Mouse (Mus musculus) CH12.LX (cell line): ENCODE results near the gene Hes5. TPM values are rescaled to one million over a fixed set of nuclear protein-coding genes. Genes with fewer than 3 reads are reported as not detected.

Source experiments
- DNase-seq: peaks from one replicate; pipeline ENCODE4 v3.0.0-alpha.2; 2013; ENCODE audit errors: extremely low read depth
- H3K27ac ChIP-seq: 2 replicates; pipeline ENCODE4 v1.5.1; 2012; ENCODE audit warnings: low read depth, mild to moderate bottlenecking, control low read depth, moderate library complexity; ENCODE audit not compliant: insufficient read depth
- H3K27me3 ChIP-seq: replicated peaks from 2 replicates; pipeline ENCODE3; 2012; ENCODE audit warnings: inconsistent platforms
- H3K36me3 ChIP-seq, 2 experiments: replicated peaks in 1 of 2; 2 replicates each; pipeline versions ENCODE3 to v1.6.1; 2012; ENCODE audit warnings: inconsistent platforms in 1 of 2, low read length in 1 of 2, mild to moderate bottlenecking in 1 of 2, mixed read lengths in 1 of 2, moderate library complexity in 1 of 2; ENCODE audit not compliant: control insufficient read depth in 1 of 2, insufficient read depth in 1 of 2
- H3K4me1 ChIP-seq, 2 experiments: 2 replicates each; pipeline ENCODE4 v1.6.1; 2012; ENCODE audit warnings: inconsistent platforms in 1 of 2, moderate library complexity in 1 of 2; ENCODE audit not compliant: insufficient read depth in 2 of 2, control insufficient read depth in 1 of 2
- H3K4me2 ChIP-seq: 2 replicates; pipeline ENCODE4 v1.6.1; 2012; ENCODE audit warnings: low read depth, mild to moderate bottlenecking, control low read depth; ENCODE audit not compliant: poor library complexity, insufficient read depth, severe bottlenecking
- H3K4me3 ChIP-seq, 3 experiments: fragments of 150-350 bp in 1 of 3; sonication (generic) in 1 of 3; replicated peaks in 1 of 3; 2 replicates each; pipeline versions ENCODE3 to v1.5.1; 2011 to 2012; ENCODE audit warnings: low read depth in 2 of 3, low read length in 2 of 3, mild to moderate bottlenecking in 2 of 3, moderate library complexity in 2 of 3, control low read depth in 1 of 3, improper control_type of control experiment in 1 of 3, inconsistent platforms in 1 of 3, mixed read lengths in 1 of 3; ENCODE audit not compliant: poor library complexity in 1 of 3
- H3K79me2 ChIP-seq: replicated peaks from 2 replicates; pipeline ENCODE4 v1.6.1; 2012; ENCODE audit warnings: mild to moderate bottlenecking, moderate library complexity; ENCODE audit not compliant: control insufficient read depth, poor library complexity, insufficient read depth, severe bottlenecking; ENCODE audit errors: extremely low read depth
- H3K9ac ChIP-seq: 2 replicates; pipeline ENCODE4 v1.6.1; 2012; ENCODE audit warnings: low read depth, mild to moderate bottlenecking, control low read depth, moderate library complexity; ENCODE audit not compliant: insufficient read depth
- H3K9me3 ChIP-seq: replicated peaks from 2 replicates; pipeline ENCODE3; 2012; ENCODE audit warnings: low read length, inconsistent platforms, mixed read lengths
- BHLHE40 ChIP-seq: IDR thresholded peaks from 2 replicates; pipeline ENCODE4 v1.6.1; 2011; ENCODE audit warnings: mild to moderate bottlenecking, low read depth, low read length, improper control_type of control experiment
- CTCF ChIP-seq, 2 experiments: IDR thresholded peaks in 1 of 2; conservative IDR thresholded peaks in 1 of 2; 2 replicates each; pipeline ENCODE4 v1.5.1; 2011 to 2012; ENCODE audit warnings: low read depth in 2 of 2, low read length in 2 of 2, improper control_type of control experiment in 1 of 2, inconsistent platforms in 1 of 2, mild to moderate bottlenecking in 1 of 2, moderate library complexity in 1 of 2
- E2F4 ChIP-seq: IDR thresholded peaks from 2 replicates; pipeline ENCODE4 v1.6.1; 2011; ENCODE audit warnings: low read depth, low read length, improper control_type of control experiment; ENCODE audit not compliant: insufficient replicate concordance
- GABPA ChIP-seq: IDR thresholded peaks from 2 replicates; pipeline ENCODE4 v1.6.1; 2012; ENCODE audit warnings: low read depth, low read length, improper control_type of control experiment, inconsistent platforms; ENCODE audit not compliant: insufficient replicate concordance
- IRF4 ChIP-seq: IDR thresholded peaks from 2 replicates; pipeline ENCODE4 v1.6.1; 2014; ENCODE audit warnings: low read depth, mild to moderate bottlenecking, inconsistent platforms, low read length, improper control_type of control experiment
- MAZ ChIP-seq: IDR thresholded peaks from 2 replicates; pipeline ENCODE4 v1.6.1; 2012; ENCODE audit warnings: low read depth, mild to moderate bottlenecking, inconsistent platforms, low read length, improper control_type of control experiment, moderate library complexity
- MEF2A ChIP-seq: IDR thresholded peaks from 2 replicates; pipeline ENCODE4 v1.6.1; 2014; ENCODE audit warnings: low read depth, mild to moderate bottlenecking, inconsistent platforms, low read length, improper control_type of control experiment, borderline replicate concordance
- POLR2A ChIP-seq: IDR thresholded peaks from 2 replicates; pipeline ENCODE4 v1.6.1; 2011; ENCODE audit warnings: low read depth, mild to moderate bottlenecking, improper control_type of control experiment, low read length
- RAD21 ChIP-seq: IDR thresholded peaks from 2 replicates; pipeline ENCODE4 v1.6.1; 2011; ENCODE audit warnings: low read depth, mild to moderate bottlenecking, low read length, improper control_type of control experiment, moderate library complexity
- SIN3A ChIP-seq: IDR thresholded peaks from 2 replicates; pipeline ENCODE4 v1.6.1; 2012; ENCODE audit warnings: low read length, improper control_type of control experiment, inconsistent platforms
- SMC3 ChIP-seq: IDR thresholded peaks from 2 replicates; pipeline ENCODE4 v1.6.1; 2011; ENCODE audit warnings: low read depth, low read length, improper control_type of control experiment
- USF1 ChIP-seq: IDR thresholded peaks from 2 replicates; pipeline ENCODE4 v1.6.1; 2014; ENCODE audit warnings: low read depth, mild to moderate bottlenecking, inconsistent platforms, low read length, improper control_type of control experiment
- ZC3H11A ChIP-seq: IDR thresholded peaks from 2 replicates; pipeline ENCODE4 v1.6.1; 2012; ENCODE audit warnings: low read depth, mild to moderate bottlenecking, inconsistent platforms, low read length, improper control_type of control experiment
- ZNF384 ChIP-seq: IDR thresholded peaks from 2 replicates; pipeline ENCODE4 v1.6.1; 2012; ENCODE audit warnings: low read depth, low read length, improper control_type of control experiment, inconsistent platforms
- dilution Hi-C: fragments of 300-500 bp; cut with MboI; formaldehyde crosslinking; loops from 2 replicates; pipeline ENCODE4 v1.14.3; 2020; ENCODE audit warnings: low sequenced_read_pairs; ENCODE audit not compliant: extremely low pct_unique_long_range_greater_than_20kb, extremely low pct_ligation_motif_present
- in situ Hi-C: fragments of 300-500 bp; cut with MboI; formaldehyde crosslinking; loops from 3 replicates; pipeline ENCODE4 v1.14.3; 2019; ENCODE audit warnings: low sequenced_read_pairs, low pct_ligation_motif_present, low pct_unique_long_range_greater_than_20kb, mixed read lengths
- polyA plus RNA-seq: library from polyadenylated mRNA; unstranded; fragments of >175 nt; gene quantifications from 2 replicates; pipeline ENCODE4 v1.2.1, GENCODE M21; 2012; ENCODE audit warnings: low read depth; ENCODE audit not compliant: insufficient read length
- total RNA-seq, 2 experiments: library from RNA; depleted of rRNA; stranded (reverse); fragments of 300-350 nt in 1 of 2; fragments of >200 nt in 1 of 2; gene quantifications; 2 replicates each; pipeline ENCODE4 v1.2.3; 2012 to 2014

The Hes5 gene
- total and polyA plus RNA-seq, 3 experiments = 1.7 to 6.8 (median 2.1) TPM

DNA sequence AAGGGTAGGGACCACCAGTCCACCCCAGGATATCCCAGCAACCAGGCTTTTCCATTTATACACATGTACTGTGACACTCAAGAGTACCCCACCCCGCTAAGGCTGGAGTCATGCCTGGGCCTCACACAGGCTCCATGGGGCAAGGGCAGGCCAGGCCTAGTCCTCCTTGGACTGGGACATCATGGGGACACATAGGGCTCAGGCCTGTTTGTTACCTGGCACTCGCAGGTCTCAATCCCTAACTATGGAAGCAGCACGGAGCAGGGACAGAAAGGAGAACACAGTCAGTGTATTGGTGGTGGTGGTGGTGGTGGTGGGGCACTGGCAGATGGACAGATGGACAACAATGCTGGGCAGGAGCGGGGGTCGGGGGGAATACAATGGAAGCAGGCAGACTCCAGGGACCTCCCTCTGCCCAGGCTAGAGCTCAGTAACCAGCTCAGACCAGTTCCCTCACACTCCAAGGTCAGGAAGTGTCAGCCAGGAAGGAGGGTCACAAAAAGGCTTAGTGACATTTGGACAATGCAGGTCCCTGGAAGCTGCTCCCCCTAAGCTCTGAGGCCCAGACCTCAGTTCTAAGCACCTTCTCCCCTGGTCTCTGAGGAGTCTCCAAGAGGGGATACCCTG lies 24.5 kb downstream of the Hes5 start:
- no peak overlapping the region for H3K27ac ChIP-seq
- peaks cover 6 to 8% of the 10 kb centered on the region in 2 experiments for H3K4me1 ChIP-seq
- H3K4me2 ChIP-seq = 0 out of 2 replicates have a peak overlapping the region, but pooled peaks have one; percentile 42
- no peak overlapping the region for H3K9ac ChIP-seq
- dilution Hi-C loops (no loop called here), in situ Hi-C loops (loop anchor here (5.0 kb wide), 1 partner anchor 43 kb away; no protein-coding TSS in a partner anchor)
- no peak for TF ChIP-seq USF1
- TF ChIP-seq SMC3 = no peak
- TF ChIP-seq ZC3H11A = no peak
- no peak for TF ChIP-seq GABPA
- TF ChIP-seq MAZ = no peak
- TF ChIP-seq IRF4 = no peak
- TF ChIP-seq MEF2A = no peak
- TF ChIP-seq POLR2A = no peak
- TF ChIP-seq BHLHE40 = no peak
- TF ChIP-seq ZNF384 = no peak
- TF ChIP-seq SIN3A = no peak
- no peak for TF ChIP-seq RAD21
- no peaks in the 10 kb centered on the region for H3K9me3 ChIP-seq
- H3K4me3 ChIP-seq = no peak overlapping the region
- no peaks in the 10 kb centered on the region for H3K79me2 ChIP-seq
- peaks cover 16 to 28% of the 10 kb centered on the region in 2 experiments for H3K36me3 ChIP-seq
- no peak for DNase-seq
- peaks cover 42% of the 10 kb centered on the region for H3K27me3 ChIP-seq

DNA sequence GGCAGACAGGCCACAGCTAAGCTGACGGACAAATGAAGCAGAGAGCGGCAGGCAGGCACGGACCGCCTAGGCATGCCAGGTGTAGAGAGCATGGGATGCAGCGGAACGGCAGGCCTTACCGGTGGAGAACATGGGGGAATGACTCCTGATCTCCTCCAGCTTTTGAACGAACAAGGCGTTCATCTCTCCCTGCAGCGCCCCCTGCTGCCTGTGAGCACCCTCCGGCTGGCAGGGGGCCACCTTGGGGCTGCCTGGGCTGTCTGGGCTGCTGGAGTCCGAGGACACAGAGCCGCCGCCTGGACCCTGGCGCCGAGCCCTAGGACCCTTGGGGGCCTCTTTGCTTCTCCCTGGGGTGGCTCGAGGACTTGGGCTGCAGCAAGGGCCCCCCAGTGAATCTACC lies 25.4 kb downstream of the Hes5 start:
- Histone ChIP-seq H3K36me3 (peaks cover 8 to 20% of the 10 kb centered on the region in 2 experiments), H3K27ac (no peak overlapping the region), H3K9me3 (no peaks in the 10 kb centered on the region), H3K4me3 (peak overlapping the region; percentile 30 to 63 (median 35)), H3K27me3 (peaks cover 50% of the 10 kb centered on the region), H3K4me2 (peak overlapping the region; percentile 42; the same call in 1 of the 2 replicates), H3K9ac (peak overlapping the region; percentile 12; the same call in 1 of the 2 replicates), H3K79me2 (no peaks in the 10 kb centered on the region), H3K4me1 (peaks cover 6 to 8% of the 10 kb centered on the region in 2 experiments)
- in situ Hi-C loops (loop anchor here (5.0 kb wide), 1 partner anchor 44 kb away; no protein-coding TSS in a partner anchor), dilution Hi-C loops (no loop called here)
- peak; percentile 24; the same call in 1 of the 2 replicates for TF ChIP-seq IRF4
- peak; percentile 37 for TF ChIP-seq RAD21
- TF ChIP-seq E2F4 = no peak
- peak in 1 of 2 experiments; percentile 84; a peak in 2 of 4 replicates for TF ChIP-seq CTCF (conservative IDR thresholded peaks at IDR 0.05 in 1 of 2, IDR thresholded peaks at IDR 0.05 in 1 of 2; ENCODE audit: low read depth in 2 of 2, low read length in 2 of 2)
- peak; percentile 79 for TF ChIP-seq SMC3
- DNase-seq = peak; percentile 70
